Mouse (Mus musculus) testis, postnatal 10 days (tissue): ENCODE data around the gene Pfdn6.
A peak's percentile ranks its signal among the peaks of the same experiment; 100 is the strongest.

Source experiments
- DNase-seq: peaks from one replicate; pipeline ENCODE4 v3.0.0; 2021; ENCODE audit warnings: low spot score

Gene Pfdn6

DNA sequence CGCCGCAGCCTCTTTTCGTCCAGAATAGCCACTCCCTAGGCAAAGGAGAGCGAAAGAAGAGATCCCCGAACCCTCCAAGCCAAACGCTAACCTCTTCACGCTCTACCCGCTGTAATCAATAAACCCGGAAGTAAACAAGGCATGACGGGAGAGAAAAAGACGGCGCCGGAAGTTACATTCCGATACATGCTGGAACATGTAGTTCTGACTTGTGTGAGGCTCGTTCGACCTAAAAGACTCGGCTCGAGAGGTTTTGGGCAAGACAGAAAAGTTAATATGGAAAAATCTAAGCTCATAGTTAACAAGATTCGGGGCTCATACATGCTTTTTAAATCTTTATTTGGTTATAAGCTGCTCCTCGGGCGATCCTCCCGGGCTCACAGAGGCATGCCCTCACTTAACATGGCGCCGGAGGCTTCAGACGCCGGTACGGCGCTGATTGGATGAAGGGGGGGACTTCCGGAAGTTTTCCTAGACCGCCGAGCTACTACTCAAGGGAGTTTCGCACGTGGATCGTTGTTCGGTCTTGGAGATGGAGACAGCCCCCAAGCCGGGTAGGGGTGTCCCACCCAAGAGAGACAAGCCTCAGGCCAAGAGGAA lies at the start of gene Pfdn6, which contains the start of gene Wdr46:
Pfdn6 (minus strand) TSS at position 138 of the 600 bp plus-strand sequence.
Wdr46 (plus strand) TSS at position 455 of the 600 bp plus-strand sequence.
- DNase-seq, result peak; percentile 92

DNA sequence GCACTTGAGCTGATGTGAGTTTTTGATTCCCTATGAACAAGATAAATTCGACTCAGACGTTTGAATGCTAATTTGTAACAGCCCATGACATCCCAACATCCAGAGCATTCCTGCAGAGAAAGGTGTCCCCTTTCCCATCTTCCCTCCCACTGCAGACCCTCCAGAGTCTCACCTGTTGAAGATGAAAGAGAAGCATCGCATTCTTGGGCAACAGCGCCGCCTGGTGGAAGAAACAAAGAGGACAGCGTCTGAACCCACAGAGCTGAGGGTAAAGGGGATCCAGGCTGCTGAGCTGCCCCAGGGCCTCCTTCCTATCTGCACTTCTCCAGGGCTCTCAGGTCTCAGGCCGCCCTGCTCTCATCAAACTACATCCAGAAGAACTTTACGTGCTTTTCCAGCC lies 42.0 kb upstream of the Pfdn6 start:
- peak; percentile 79 for DNase-seq

DNA sequence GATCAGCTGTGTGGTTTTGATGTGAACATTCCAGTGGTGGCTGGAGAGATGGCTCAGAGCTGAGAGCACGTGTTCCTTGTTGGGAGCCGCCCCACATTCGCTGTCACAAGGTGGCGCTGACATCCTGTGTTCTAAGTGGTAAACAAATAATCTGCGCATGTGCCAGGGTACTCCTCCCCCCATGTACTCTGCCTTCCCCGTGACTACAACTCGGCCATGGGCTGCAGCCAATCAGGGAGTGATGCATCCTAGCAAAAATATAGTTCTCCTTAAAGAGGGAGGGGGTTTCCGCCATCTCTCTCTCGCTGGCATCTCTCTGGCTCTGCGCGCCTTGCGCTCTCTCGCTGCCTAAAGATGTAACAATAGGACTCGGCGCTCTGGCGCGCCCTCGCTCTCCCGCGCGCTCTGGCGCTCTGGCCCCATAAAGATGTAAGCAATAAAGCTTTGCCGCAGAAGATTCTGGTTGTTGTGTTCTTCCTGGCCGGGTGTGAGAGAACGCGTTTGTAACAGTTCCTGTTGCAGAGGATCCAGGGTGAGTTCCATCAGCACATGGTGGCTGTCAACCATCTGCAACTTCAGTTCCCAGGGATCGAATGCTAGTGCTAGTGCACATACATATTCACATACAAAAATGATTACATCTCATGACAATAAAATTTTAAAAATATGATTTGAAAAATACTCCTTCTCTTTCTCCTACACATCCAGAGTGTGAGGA lies 41.2 kb upstream of the Pfdn6 start:
- DNase-seq, result peak; percentile 86

DNA sequence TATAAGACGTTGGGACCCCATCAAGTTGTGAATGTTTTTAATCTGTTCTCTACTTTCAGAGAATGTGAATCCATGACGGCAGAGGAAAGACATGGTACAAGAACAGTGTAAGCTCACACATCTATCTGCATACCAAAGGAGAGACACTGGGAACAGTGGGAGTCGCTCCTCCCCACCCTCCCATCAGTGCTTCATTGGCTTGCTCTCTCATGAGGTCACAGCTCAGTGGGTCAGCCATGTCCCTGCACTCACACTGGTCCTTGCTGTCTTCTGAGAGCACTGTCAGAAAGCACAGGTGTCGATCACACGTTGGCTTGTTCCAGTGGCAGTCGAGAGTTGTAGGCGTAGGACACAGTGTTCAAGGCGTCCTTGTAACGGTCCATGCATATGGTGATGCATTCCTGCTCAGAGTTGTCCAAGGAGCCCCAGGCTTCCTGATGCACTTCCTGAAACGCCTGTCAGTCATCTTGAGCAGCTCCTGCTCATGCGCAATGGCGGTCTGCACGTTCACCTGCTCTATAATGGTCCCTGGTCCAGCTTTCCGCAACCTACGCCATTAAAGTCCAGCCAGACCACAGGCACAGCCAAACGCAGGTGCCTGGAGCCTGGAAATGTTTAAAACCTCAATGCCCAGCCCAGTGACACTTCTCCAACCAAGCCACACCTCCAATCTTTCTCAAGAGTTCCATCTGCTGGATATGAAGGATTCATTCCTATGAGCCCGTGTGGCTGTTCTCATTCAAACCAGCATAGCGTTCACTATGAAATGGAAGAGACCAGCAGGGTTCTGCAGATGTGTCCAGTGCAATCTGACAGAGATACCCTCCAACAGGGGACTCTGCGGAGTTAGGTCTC lies 40.3 kb upstream of the Pfdn6 start:
- no peak for DNase-seq

DNA sequence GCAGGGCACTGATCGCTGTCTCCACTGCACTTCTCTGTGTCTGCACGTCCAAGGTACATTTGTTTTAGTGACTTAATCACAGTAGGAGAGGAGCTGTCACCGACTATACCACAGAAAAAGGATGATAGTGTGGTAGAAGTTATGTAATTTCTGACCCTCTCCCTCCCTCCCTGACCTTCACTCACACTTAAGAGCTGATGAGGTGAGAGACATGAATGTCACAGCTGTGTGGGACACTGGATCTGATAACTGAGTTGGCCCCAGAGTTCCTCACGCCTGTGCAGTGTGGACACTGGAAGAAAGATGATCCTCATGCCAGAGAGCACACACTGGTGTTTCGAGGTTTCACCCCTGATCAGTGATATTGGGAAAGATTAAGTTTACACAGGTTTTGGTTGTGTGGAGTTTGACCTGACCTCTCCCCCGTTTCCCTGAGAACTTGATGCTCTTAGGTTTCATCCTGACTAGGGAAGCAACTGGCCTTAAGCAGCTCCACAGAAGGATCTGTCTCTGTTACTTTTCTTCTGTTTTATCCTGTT lies 39.4 kb upstream of the Pfdn6 start:
- DNase-seq, result no peak

DNA sequence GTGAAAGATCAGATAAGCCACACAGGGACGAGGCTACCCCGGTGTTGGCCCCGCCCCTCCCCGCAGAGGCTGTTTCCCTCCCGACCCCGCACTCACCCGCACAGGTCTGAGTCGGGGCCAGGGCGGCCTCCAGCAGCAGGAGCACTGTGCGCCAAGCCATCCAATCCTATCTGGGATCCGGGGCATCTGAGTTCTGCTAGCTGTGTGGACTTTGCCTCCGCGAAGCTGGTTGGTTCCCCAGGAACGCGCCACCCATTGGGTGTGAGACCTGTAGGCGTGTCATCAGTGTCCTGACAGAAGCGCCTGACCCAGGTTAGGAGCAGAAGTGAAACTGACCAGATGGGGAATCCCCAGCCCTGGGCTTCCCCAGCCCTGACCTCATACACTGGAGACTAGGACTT lies 38.5 kb upstream of the Pfdn6 start:
- peak; percentile 52 for DNase-seq

DNA sequence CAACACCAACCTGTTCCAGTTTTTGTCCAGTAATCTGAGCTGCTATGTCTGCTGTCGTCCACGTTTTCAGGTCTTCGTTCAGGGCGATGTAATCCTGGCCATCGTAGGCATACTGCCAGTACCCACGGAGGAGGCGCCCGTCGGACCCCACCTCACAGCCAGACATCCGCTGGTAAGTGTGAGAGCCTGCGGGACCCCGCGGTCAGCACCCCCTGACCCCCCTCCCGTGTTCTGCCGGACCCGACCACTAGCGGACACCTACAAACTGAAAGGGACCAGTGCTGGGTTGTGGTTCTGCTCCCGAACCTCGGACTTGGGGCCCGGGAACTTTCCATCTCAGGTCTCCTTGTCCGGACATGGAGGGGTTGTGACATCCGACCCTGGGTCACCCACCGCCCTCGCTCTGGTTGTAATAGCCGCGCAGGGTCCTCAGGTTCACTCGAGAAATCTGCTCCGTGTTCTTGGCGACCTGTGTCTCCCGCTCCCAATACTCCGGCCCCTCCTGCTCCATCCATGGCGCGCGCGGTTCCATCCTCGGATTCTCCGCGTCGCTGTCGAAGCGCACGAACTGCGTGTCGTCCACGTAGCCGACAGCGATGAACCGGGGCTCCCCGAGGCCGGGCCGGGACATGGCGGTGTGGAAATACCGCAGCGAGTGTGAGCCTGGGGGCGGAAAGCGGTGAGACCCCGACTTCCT lies 37.9 kb upstream of the Pfdn6 start:
- DNase-seq, result no peak

DNA sequence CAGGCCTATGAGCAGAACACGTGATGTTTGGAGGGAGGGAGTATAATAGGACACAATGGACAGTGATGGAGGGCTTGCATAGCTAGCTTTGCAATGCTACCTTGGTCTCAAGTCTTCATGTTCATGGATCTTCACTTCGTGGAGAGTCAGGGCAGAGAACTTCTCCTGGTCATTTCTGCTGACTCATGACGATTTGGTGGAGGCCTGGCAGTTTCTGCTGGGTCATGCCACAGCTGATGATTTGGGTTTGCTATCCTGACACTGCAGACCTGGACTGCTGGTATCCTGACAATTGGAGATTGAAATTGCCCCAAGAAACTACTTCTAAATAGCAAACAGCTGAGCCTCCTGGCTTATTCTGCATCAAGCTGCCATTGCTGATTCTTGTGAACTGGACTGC lies 33.4 kb upstream of the Pfdn6 start:
- no peak for DNase-seq

DNA sequence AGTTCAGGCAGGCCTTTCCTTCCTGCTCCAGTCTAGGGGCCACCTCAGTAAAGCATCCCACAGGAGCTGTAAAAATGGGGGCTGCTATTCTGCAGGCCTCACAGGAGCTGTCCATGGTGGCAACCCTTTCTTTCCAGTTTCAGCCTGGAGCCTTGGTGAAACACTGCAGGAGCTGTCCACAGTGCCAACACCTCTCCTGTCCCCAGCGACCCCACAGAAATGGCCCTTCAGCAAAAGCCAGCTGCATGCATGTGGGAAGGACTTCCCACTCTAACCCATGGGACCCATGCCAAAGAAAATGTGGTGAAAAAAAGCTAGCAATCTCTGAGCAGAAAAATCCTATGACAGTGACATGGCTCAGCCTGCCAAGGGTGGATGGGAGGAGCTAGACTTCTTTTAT lies 32.5 kb upstream of the Pfdn6 start:
- DNase-seq, result peak; percentile 75

DNA sequence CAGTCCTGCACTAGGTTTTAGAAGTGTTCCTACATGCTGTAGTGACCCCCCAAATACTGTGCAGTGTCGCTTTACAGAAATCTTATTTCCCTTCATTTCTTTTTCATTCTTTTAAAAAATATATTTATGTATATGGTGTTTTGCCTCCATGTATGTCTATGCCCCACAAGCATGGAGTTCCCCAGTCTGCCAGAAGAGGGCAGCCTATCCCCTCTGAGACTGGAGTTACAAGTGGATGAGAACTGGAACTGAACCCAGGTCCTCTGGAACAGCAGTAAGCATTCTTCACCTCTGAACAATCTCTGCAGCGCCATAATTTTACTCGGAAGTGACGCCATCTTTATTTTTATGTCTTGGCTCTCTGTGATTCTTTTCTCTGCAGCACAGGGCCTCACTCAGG lies 29.3 kb upstream of the Pfdn6 start:
- peak; percentile 54 for DNase-seq

DNA sequence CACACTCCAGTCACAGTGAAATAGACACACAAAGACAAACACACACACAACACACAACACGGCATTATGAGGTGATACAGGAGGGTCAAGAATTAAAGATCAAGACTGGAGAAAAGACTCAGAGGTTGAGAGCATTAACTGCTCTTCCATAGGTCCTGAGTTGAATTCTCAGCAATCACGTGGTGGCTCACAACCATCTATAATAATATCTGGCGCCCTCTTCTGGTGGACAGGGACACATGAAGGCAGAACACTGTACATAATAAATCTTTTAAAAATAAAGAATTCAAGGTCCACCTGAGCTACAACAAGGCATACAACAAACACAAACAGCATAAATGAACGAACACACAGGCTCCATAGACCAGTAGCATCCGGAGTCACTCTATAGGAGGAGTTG lies 28.8 kb upstream of the Pfdn6 start:
- DNase-seq, result no peak

DNA sequence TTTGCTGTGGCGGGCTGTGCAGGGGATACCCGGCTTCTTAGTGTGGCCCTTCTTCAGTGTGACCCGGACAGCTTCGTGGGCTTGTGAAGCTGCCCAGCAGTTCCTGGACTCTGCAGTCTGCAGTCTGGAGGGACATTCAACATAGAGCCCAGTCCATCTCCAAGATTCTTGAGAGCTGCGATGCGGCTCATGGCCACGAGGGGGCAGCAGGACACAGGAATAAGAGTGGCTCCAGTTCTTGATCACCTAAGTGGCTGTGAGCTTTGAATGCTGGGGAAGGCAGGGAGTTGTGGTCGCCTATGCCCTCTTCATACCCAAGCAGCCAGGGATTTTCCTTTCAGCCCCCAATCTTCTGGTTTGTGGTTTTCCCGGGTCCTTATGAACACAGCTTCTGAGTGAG lies 28.3 kb upstream of the Pfdn6 start:
- DNase-seq, result peak; percentile 83

DNA sequence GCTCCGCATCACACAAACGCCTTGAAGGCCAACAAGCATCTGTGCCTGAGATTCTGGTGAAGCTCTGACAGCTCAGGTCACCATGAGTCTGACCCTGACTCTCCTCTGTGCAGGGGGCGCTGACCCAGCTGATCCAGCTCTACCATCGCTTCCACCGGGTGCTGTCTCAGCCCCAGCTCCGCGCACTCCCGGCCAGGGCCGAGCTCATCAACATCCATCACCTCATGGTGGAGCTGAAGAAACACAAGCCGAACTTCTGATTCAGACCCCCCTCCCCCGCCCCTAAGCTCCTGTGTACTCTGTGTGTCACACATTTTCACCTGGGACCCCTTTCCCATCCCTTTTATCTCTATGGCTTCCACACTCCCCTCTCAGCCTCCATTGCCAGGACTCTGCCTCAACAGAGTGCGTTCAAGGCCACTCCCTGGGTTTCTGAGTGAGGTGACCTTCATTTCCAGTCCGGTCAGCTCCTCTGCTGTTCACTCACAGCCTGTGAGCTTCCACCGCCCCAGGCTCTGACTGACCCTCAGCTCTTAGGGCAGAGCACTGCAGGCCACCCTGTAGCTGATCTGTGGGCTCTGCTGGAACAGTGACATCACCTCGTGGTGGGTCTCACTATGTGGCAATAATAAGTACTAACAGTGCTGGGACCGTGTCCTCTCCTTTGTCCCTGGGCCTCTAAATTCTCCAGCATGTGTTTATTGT lies 25.9 kb upstream of the Pfdn6 start:
- peak; percentile 49 for DNase-seq

DNA sequence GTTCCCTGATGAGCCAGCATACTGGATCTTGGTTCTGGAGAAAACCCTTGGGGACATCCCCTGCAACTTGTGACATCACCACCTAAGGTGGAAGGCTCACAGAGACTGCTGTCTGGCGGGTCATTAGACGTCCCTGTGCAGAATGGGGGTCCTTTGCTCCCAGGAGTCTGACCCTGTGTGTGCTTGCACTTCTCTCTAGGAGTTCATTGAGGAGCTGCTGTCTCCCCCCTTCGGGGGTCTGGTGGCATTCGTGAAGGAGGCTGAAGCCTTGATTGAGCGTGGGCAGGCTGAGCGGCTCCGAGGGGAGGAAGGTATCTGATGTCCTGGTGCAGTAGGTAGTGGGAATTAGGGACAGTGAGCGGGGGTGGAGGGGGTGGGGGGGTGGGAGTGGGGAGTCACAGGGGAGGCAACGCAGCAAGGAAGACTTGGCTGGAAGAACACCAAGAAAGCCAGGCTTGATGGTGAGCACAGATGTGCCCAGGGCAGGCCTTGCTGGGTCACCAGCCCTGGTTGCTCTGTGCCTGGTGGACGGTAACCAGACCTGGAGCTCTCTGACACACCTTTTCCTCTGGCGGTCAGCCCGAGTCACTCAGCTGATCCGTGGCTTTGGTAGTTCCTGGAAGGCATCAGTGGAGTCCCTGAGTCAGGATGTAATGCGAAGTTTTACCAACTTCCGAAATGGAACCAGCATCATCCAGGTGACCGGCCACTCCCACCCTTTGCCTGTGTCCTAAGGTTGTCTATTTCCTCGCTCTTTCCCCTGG lies 25.1 kb upstream of the Pfdn6 start:
- peak; percentile 55 for DNase-seq

DNA sequence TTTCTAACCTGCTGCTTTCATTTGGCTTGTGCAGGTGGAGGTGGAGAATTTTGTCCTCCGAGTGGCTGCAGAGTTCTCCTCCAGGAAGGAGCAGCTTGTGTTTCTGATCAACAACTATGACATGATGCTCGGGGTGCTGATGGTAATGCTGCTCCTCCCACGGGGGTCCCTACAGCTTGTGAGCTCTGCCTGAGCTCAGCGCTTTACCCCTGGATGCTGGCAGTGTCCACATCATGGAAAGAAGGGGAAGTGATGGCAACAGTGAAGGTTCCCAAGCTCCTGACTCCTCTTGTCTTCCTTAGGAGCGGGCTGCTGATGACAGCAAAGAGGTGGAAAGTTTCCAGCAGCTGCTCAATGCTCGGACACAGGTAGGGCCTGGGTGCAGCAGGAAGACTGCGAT lies 22.7 kb upstream of the Pfdn6 start:
- DNase-seq, result no peak

DNA sequence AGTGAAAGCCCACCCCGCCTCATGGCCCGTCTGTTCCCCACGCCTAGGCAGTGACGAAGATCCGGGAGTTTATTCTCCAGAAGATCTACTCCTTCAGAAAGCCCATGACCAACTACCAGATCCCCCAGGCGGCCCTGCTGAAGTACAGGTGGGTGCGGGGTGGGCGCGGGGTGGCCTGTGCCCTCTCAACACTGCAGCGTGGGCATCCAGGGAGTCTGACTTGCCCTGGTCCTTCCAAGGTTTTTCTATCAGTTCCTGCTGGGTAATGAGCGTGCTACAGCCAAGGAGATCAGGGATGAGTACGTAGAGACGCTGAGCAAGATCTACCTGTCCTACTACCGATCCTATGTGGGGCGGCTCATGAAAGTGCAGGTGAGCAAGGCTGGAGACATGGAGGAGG lies 19.8 kb upstream of the Pfdn6 start:
- no peak for DNase-seq

DNA sequence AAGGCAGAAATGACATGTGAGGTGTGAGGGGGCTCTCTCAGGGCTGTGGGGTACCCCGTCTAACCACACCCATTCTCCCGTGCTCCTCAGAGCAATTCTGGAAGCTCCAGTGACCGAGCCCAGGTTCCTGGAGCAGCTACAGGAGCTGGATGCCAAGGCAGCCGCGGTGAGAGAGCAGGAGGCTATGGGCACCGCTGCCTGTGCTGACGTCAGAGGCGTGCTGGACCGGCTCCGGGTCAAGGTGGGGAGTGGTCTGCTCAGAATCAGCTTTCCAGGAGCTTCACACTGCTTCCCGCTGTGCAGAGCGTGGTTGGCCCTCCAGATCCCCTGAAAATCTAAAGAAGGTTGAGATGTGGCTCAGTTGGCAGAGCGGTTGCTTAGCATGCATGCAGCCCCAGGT lies 19.0 kb upstream of the Pfdn6 start:
- peak; percentile 65 for DNase-seq

DNA sequence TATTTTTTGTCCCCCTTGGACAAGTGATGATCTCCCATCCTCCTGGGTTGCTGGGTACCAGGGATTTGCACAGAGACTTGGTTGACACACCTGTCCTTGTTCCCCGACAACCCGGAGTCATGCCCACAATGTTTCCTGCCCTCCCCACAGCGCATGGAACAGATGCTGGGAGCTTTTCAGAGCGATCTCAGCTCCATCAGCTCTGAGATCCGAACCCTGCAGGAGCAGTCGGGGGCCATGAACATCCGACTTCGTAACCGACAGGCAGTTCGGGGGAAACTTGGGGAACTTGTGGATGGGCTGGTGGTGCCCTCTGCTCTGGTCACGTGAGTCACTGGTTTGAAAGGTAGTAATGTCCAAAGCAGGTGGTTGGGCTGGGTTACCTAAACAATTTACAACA lies 18.3 kb upstream of the Pfdn6 start:
- DNase-seq, result no peak

DNA sequence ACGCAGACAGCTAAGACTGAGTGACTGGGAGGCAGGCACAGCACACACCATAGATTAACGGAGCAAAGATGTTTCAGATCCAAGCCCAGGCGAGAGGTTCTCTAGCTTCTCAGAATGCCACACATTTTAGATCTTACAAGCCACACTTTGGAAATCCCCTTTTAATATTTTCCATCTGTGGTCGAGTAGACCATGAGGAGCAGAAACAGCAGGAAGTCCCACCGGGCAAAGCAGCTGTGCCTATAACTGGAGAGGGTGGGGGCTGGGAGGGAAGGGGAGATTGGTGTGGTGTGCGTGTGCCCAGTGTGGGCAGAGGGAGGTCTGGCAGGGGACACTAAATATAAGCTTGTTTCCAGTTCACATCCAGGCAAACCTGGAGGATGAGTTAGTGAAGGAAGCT lies 17.4 kb upstream of the Pfdn6 start:
- DNase-seq, result no peak

DNA sequence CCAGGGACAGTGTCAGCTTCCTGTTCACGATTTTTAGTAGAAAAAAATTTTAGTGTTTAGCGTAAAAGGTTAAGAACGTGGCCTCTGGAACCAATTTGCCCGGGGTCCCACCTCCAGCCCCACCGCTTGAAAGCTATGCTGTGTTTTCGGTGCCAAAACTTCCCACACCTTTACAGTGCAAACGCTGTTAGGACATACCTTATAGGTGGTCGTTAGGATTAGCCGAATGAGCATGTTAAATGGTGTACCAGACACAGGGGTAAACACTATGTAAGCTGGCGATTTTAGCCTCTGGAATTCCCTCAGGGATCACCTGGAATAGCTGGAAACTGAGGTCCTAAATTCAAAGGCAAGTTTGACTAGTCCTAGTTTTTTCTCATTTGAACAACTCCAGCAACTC lies 16.2 kb upstream of the Pfdn6 start:
- no peak for DNase-seq
